Mouse (Mus musculus) mesoderm, embryonic 11.5 days (tissue): ENCODE measurements around the gene Rcn1.

Experiments
- DNase-seq: peaks from one replicate; pipeline ENCODE4 v3.0.0-alpha.2; 2012; ENCODE audit warnings: low read depth, low spot score

Rcn1 gene

GRCm38 (mm10) chr2:105337171-105337875, 61.8 kb downstream of the Rcn1 start:
- no peak for DNase-seq

GRCm38 (mm10) chr2:105336314-105337027, 62.6 kb downstream of the Rcn1 start:
- peak; percentile 45 for DNase-seq
